Mouse (Mus musculus) midbrain, embryonic 16.5 days (tissue): ENCODE data around the gene Olfr1097. TPM values are rescaled to one million over a fixed set of nuclear protein-coding genes. Genes with fewer than 3 reads are reported as not detected.

ENCODE experiments used
- ATAC-seq: fragments of 200-750 bp; cut with Nextera tagmentation; 2 replicates; pipeline ENCODE4 v1.8.0; 2017; ENCODE audit warnings: moderate TSS enrichment
- H3K27ac ChIP-seq: fragments of 300-500 bp; sonication (generic); 2 replicates; pipeline ENCODE4 v1.5.1; 2014; ENCODE audit warnings: mild to moderate bottlenecking, low read length, mixed read lengths
- H3K27me3 ChIP-seq: fragments of 300-500 bp; sonication (generic); 2 replicates; pipeline ENCODE4 v1.6.1; 2014; ENCODE audit warnings: low read depth, low read length, mixed read lengths; ENCODE audit not compliant: control insufficient read depth, insufficient read depth
- H3K36me3 ChIP-seq: fragments of 300-500 bp; sonication (generic); 2 replicates; pipeline ENCODE4 v1.6.1; 2014; ENCODE audit warnings: mild to moderate bottlenecking, low read length, moderate library complexity, mixed read lengths; ENCODE audit not compliant: control insufficient read depth, insufficient read depth
- H3K4me1 ChIP-seq: fragments of 300-500 bp; sonication (generic); 2 replicates; pipeline ENCODE4 v1.6.1; 2014; ENCODE audit warnings: mild to moderate bottlenecking, low read length, mixed read lengths; ENCODE audit not compliant: control insufficient read depth, insufficient read depth
- H3K4me2 ChIP-seq: fragments of 300-500 bp; sonication (generic); 2 replicates; pipeline ENCODE4 v1.6.1; 2014; ENCODE audit warnings: mild to moderate bottlenecking, low read length, mixed read lengths
- H3K4me3 ChIP-seq: fragments of 300-500 bp; sonication (generic); 2 replicates; pipeline ENCODE4 v1.5.1; 2014; ENCODE audit warnings: low read depth, mild to moderate bottlenecking, low read length, moderate library complexity, mixed read lengths
- H3K9ac ChIP-seq: fragments of 300-500 bp; sonication (generic); 2 replicates; pipeline ENCODE4 v1.6.1; 2014; ENCODE audit warnings: low read depth, low read length, mixed read lengths
- H3K9me3 ChIP-seq: fragments of 300-500 bp; sonication (generic); replicated peaks from 2 replicates; pipeline ENCODE4 v1.6.1; 2014; ENCODE audit warnings: mild to moderate bottlenecking, low read length, mixed read lengths; ENCODE audit not compliant: control insufficient read depth, poor library complexity, severe bottlenecking
- WGBS: fragments of 180-500 bp; shearing (Covaris S2); extraction: QIAGEN DNeasy Blood & Tissue Kit; methylation state at CpG from one replicate; pipeline ENCODE4 v1.1.7; 2014; 5-methylcytosine and 5-hydroxymethylcytosine counted together
- polyA plus RNA-seq: library from polyadenylated mRNA; unstranded; fragments of >200 nt; fragmentation: Nextera tagmentation; extraction: Ambion mirVana; gene quantifications from 2 replicates; pipeline ENCODE4 v1.2.1, GENCODE M21; 2015

The Olfr1097 gene
- polyA plus RNA-seq: not detected in 2 replicates

DNA sequence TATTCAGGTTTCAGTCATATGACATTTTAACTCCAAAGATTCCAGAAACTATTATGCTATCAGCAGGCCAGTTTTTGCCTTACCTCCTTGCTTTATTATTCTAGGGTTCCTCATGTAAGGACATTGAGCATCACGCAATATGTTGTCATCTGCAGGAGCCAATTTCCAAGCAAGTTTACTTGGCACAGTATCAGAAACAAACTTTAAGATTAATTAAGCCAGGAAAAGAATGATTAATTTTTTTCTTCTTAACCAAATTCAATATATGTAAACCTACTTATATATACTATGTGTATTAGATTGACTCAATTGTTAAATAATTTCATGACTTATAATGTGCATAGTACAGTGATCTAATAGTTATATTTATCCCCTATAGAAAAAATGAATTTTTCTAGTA lies at the start of gene Olfr1097:
TSS of gene Olfr1097 (minus strand) at position 101 of the 400 bp plus-strand sequence.
- Histone ChIP-seq H3K9me3 (no peaks in the 10 kb centered on the region), H3K4me1 (no peaks in the 10 kb centered on the region), H3K27ac (no peak within 1 kb of the TSS), H3K4me3 (no peak within 1 kb of the TSS), H3K27me3 (no peaks in the 10 kb centered on the region), H3K4me2 (no peak within 1 kb of the TSS), H3K36me3 (no peaks in the 10 kb centered on the region), H3K9ac (no peak within 1 kb of the TSS)
- ATAC-seq: no peak
- WGBS: 96% methylated on average over 1 of the region's 1 CpGs

DNA sequence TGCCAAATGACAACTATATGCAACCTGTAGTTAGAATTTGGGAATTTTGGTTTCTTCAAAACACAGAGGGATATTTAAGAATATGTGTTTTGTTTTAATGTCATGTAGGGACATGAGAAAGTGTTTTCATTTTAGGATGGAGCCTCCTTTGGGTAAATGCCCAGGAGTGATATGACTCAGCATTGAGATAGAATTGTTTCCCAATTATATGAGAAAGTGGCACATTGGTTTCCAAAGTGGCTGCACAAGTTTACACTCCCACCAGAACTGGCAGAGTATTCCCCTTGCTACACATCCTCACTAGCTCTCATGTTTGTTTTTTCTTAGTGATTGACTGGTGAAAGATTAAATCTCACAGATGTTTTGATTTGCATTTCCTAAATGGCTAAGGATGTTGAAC lies 34.5 kb upstream of the Olfr1097 start:
- ATAC-seq: no peak
- no peak overlapping the region for H3K27ac ChIP-seq
- no peaks in the 10 kb centered on the region for H3K9me3 ChIP-seq
- no peaks in the 10 kb centered on the region for H3K4me1 ChIP-seq
- no peak overlapping the region for H3K4me3 ChIP-seq
- H3K36me3 ChIP-seq: no peaks in the 10 kb centered on the region
- H3K27me3 ChIP-seq: no peaks in the 10 kb centered on the region
- no peak overlapping the region for H3K4me2 ChIP-seq
- no peak overlapping the region for H3K9ac ChIP-seq

DNA sequence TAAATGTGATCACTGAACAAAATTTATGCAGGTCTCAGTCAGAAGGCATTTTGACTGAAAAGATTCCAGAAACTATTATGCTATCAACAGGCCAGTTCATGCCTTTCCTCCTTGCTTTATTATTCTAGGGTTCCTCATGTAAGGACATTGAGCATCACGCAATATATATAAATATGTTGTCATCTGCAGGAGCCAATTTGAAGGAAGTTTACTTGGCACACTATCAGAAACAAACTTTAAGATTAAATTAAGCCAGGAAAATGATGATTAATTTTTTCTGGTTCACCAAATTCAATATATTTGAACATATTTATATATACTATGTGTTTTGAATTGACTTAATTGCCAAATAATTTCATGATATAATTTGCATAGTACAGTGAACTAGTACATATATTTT lies 32.4 kb upstream of the Olfr1097 start, which contains the start of gene Olfr1098:
TSS of gene Olfr1098 (minus strand) at position 101 of the 400 bp plus-strand sequence.
- ATAC-seq: no peak
- 88% methylated on average over 1 of the region's 1 CpGs for WGBS

DNA sequence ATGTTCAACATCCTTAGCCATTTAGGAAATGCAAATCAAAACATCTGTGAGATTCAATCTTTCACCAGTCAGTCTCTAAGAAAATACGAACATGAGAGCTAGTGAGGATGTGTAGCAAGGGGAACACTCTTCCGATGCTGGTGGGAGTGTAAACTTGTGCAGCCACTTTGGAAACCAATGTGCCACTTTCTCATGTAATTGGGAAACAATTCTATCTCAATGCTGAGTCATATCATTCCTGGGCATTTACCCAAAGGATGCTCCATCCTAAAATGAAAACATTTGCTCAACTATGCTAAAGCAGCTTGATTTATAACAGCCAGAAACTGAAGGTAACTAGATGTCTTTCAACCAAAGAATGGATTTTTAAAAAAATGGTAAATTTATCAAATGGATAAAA lies 13.6 kb upstream of the Olfr1097 start:
- Histone ChIP-seq H3K36me3 (no peaks in the 10 kb centered on the region), H3K9me3 (no peaks in the 10 kb centered on the region), H3K27me3 (no peaks in the 10 kb centered on the region), H3K4me1 (no peaks in the 10 kb centered on the region), H3K9ac (no peak overlapping the region), H3K4me2 (no peak overlapping the region), H3K4me3 (no peak overlapping the region), H3K27ac (no peak overlapping the region)
- WGBS: 94% methylated on average over 2 of the region's 2 CpGs
- ATAC-seq: no peak

More for the DNA sequence above, 32.4 kb upstream of the Olfr1097 start, which contains the start of gene Olfr1098:
- no peak within 1 kb of the TSS for H3K4me2 ChIP-seq
- no peak within 1 kb of the TSS for H3K4me3 ChIP-seq
- H3K4me1 ChIP-seq: no peaks in the 10 kb centered on the region
- no peak within 1 kb of the TSS for H3K9ac ChIP-seq
- no peaks in the 10 kb centered on the region for H3K9me3 ChIP-seq
- no peaks in the 10 kb centered on the region for H3K27me3 ChIP-seq
- H3K27ac ChIP-seq: no peak within 1 kb of the TSS
- H3K36me3 ChIP-seq: no peaks in the 10 kb centered on the region

DNA sequence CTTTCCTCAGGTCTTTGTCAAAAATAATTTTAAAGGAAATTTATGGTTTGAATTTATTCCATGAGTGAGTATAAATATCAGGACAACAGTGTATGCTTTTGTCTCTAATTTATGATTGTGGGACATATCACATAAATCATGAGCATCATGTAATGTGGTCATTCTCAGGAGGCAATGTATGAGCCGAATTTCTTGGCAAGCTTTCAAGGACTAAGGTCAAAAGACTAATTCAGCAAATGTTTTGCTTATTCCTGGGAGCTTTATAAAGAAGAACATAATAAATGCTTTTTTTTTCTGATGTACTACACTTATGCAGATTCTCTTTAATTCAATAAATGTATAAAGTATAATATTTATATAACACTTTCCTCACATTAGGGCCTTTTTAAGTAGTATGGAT lies 17.3 kb downstream of the Olfr1097 start, which contains the start of gene Gm13723:
TSS of gene Gm13723 (minus strand) at position 101 of the 400 bp plus-strand sequence.
- no peak for ATAC-seq
- H3K9ac ChIP-seq: no peak within 1 kb of the TSS
- H3K9me3 ChIP-seq: 0 out of 2 replicates have a peak, but pooled peaks cover 3% of the 10 kb centered on the region
- H3K4me3 ChIP-seq: no peak within 1 kb of the TSS
- no peaks in the 10 kb centered on the region for H3K36me3 ChIP-seq
- 61% methylated on average over 1 of the region's 1 CpGs for WGBS
- no peak within 1 kb of the TSS for H3K27ac ChIP-seq
- H3K4me1 ChIP-seq: no peaks in the 10 kb centered on the region
- H3K4me2 ChIP-seq: no peak within 1 kb of the TSS
- H3K27me3 ChIP-seq: no peaks in the 10 kb centered on the region

DNA sequence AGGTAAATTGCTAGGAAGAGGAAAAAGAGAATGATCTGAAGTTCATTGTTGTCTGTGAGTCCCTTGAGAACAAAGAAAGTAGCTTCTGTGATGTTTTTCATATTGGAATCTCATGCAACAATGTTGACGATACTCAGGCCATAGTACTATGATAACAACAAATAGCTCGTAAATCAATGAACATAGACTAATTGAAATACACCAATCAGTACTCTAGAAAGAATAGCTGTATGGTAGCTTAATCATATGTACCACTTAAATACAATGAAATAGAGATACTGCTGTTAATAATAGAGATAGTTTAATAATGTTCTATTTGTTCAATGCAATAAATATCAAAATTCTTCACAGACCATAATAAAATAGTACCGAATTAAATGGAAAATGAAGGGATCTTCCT lies 40.4 kb downstream of the Olfr1097 start, which contains the start of gene Olfr1095:
TSS of gene Olfr1095 (minus strand) at position 101 of the 400 bp plus-strand sequence.
- no peaks in the 10 kb centered on the region for H3K36me3 ChIP-seq
- H3K4me1 ChIP-seq: no peaks in the 10 kb centered on the region
- H3K4me3 ChIP-seq: no peak within 1 kb of the TSS
- ATAC-seq: no peak
- H3K27ac ChIP-seq: no peak within 1 kb of the TSS
- H3K9me3 ChIP-seq: no peaks in the 10 kb centered on the region
- 93% methylated on average over 3 of the region's 3 CpGs for WGBS
- H3K27me3 ChIP-seq: no peaks in the 10 kb centered on the region
- H3K9ac ChIP-seq: no peak within 1 kb of the TSS
- H3K4me2 ChIP-seq: no peak within 1 kb of the TSS

Other genes starting within 250 kb of the Olfr1097 start
- not detected in 2 replicates for gene Olfr1085, start 230.2 kb downstream of the Olfr1097 start, polyA plus RNA-seq
- gene Olfr1086, start 212.1 kb downstream of the Olfr1097 start, polyA plus RNA-seq: not detected in 2 replicates
- not detected in 2 replicates for gene Olfr1087, start 193.8 kb downstream of the Olfr1097 start, polyA plus RNA-seq
- not detected in 2 replicates for gene Olfr1089, start 158.5 kb downstream of the Olfr1097 start, polyA plus RNA-seq
- not detected in 2 replicates for gene Olfr1090, start 133.2 kb downstream of the Olfr1097 start, polyA plus RNA-seq
- not detected in 2 replicates for gene Olfr1093, start 109.7 kb downstream of the Olfr1097 start, polyA plus RNA-seq
- not detected in 2 replicates for gene Olfr141, start 82.2 kb downstream of the Olfr1097 start, polyA plus RNA-seq
- gene Olfr1094, start 67.6 kb downstream of the Olfr1097 start, polyA plus RNA-seq: not detected in 2 replicates
- gene Olfr1095, start 40.5 kb downstream of the Olfr1097 start, polyA plus RNA-seq: not detected in 2 replicates
- gene Gm13723, start 17.4 kb downstream of the Olfr1097 start, polyA plus RNA-seq: not detected in 2 replicates
- gene Olfr1098, start 32.3 kb upstream of the Olfr1097 start, polyA plus RNA-seq: not detected in 2 replicates
- not detected in 2 replicates for gene Olfr1099, start 68.5 kb upstream of the Olfr1097 start, polyA plus RNA-seq
- not detected in 2 replicates for gene Olfr1100, start 87.7 kb upstream of the Olfr1097 start, polyA plus RNA-seq
- gene Olfr1101, start 99.0 kb upstream of the Olfr1097 start, polyA plus RNA-seq: not detected in 2 replicates
- gene Olfr1102, start 106.2 kb upstream of the Olfr1097 start, polyA plus RNA-seq: not detected in 2 replicates
- gene Olfr1104, start 134.9 kb upstream of the Olfr1097 start, polyA plus RNA-seq: not detected in 2 replicates
- gene Olfr1105, start 144.3 kb upstream of the Olfr1097 start, polyA plus RNA-seq: not detected in 2 replicates
- not detected in 2 replicates for gene Olfr1106, start 160.1 kb upstream of the Olfr1097 start, polyA plus RNA-seq
- not detected in 2 replicates for gene Olfr1107, start 183.6 kb upstream of the Olfr1097 start, polyA plus RNA-seq
- not detected in 2 replicates for gene Olfr1109, start 203.8 kb upstream of the Olfr1097 start, polyA plus RNA-seq
- gene Olfr259, start 222.4 kb upstream of the Olfr1097 start, polyA plus RNA-seq: not detected in 2 replicates
- not detected in 2 replicates for gene Olfr1110, start 248.1 kb upstream of the Olfr1097 start, polyA plus RNA-seq